Mouse (Mus musculus): ENCODE data around the gene 4931406P16Rik.
A peak's percentile ranks its signal among the peaks of the same experiment; 100 is the strongest.
"Not testable (repeated sequence)": the region's sequence is repeated elsewhere in the genome, so short reads cannot be mapped to it uniquely, and the experiment has no call there.

The 4931406P16Rik gene

GRCm38 (mm10) chr7:34214644-34215043 lies 98.7 kb downstream of the 4931406P16Rik start:
- DNase-seq (ENCODE audit: extremely low read depth, low read depth) = no peak

GRCm38 (mm10) chr7:34213281-34213680 lies 100.1 kb downstream of the 4931406P16Rik start:
- DNase-seq (ENCODE audit: extremely low read depth, low read depth) = no peak

DNA sequence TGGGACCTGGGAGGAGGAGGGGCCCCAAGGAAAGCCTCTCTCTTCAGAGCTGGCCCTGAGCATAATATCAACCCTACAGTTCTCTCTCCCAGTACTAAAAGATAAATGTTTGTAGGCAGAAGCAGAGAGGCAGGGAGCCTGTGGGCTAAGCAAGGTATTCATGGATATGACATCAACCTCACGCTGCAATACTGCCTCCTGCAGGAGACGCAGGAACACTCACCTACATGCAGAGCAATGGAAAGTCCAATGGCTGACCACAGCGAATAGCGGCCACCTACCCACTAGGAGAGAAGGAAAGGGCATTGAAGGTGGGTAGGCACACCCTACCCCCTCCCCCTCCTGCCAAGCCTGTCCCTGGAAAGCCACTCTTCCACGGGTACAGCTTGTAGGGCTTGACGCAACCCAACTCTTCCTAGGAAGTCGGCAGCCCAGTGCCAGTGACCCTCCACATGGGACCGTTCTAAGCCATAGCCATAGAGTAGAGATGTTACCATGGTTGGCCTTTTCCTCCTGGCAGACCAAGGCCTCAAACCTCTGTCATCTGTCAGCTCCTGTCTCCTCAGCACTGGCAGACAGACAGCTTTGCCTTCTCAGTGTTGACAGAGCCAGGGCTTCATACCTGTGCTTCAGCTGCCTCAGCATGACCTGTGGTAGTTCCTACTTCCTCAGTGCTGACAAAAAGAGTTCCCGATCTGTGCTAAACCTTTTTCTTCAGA lies 105.2 kb downstream of the 4931406P16Rik start:
- DNase-seq (ENCODE audit: extremely low read depth, low read depth) = no peak

DNA sequence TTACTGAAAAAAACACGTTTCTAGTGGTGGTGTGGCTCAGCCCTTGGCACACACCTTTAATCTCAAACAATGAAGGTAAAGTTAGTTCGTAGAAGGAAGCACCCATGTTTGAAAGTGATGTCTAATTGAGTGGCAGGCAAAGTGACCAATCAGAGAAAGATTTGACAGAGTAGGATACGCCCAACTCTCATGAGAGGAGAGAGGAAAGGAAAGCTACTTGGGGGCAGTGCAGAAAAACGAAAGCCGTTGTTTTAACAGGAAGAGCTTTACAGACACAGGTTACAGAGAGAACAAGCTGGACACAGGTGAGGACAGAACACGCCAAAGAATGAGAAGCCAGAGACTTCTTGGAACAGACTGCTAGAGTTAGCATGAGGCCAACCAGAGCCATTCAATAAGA lies 107.0 kb downstream of the 4931406P16Rik start:
- DNase-seq (ENCODE audit: extremely low read depth, low read depth) = no peak

GRCm38 (mm10) chr7:34202147-34202546 lies 111.2 kb downstream of the 4931406P16Rik start:
- not testable (repeated sequence) for DNase-seq (ENCODE audit: extremely low read depth, low read depth)

GRCm38 (mm10) chr7:34200829-34201228 lies 112.5 kb downstream of the 4931406P16Rik start:
- no peak for DNase-seq (ENCODE audit: extremely low read depth, low read depth)

DNA sequence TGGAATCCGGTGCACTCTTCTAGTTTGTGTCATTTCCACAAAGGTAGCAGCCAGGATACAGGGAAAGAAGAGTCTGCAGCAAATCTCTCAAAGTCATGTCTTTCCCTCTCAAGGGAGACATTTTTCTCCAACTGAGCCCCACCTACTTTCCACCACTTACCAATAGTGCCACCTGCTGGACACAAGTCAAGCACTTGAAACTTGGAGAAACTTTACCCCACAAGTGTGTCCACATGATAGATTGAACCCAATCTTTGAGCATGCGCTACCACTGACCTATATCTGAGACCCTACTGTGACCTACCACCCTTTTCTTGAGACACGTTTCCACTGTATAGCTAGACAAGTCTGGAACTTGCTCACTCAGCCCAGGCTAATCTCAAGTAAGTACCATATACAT lies 115.0 kb downstream of the 4931406P16Rik start:
- peak; percentile 36 for DNase-seq (ENCODE audit: extremely low read depth, low read depth)

DNA sequence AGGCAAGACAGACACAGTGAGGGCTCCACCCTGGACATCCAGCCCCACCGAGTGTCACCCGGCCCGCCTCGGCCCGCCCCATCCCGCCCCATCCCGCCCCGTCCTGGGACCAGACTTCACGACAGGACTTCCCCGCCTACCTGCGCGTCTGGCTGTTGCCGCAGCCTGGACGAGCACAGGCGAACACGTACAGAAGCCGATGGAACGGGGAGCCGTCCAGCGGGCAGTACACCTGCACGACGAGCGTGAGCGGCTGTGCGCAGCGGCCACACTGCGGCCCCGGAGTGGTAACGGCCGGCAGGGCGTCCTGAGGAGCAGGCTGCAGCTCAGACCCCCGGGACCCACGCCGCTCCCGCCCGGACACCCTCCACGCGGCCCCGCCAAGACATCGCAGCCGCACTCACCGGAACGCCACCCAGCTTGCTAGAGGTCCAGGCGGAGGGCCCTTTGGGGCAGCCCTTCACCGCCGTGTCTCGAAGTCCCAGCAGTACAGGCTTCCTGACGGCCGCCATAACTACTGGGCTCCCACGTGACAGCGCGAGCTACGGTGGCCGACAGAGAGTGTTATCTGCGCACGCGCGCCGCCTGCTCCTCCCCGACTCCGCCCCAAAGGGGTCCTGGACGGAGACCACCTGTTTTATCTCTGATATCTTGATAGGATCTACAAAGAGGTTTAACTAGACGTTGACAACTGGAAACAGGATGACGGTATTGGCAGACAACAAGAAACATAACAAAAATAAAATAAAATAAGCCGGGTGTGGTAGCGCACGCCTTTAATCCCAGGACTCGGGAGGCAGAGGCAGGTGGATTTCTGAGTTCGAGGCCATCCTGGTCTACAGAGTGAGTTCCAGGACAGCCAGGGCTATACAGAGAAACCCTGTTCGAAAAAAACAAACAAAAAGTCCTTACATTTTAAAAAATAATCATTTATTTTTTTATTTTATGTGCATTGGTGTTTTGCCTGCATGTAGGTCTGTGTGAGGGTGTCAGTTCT lies 116.9 kb downstream of the 4931406P16Rik start, which contains the start of gene Pdcd2l:
TSS of gene Pdcd2l (minus strand) at position 530 of the 997 bp plus-strand sequence.
- peak; percentile 65 for DNase-seq (ENCODE audit: extremely low read depth, low read depth)

DNA sequence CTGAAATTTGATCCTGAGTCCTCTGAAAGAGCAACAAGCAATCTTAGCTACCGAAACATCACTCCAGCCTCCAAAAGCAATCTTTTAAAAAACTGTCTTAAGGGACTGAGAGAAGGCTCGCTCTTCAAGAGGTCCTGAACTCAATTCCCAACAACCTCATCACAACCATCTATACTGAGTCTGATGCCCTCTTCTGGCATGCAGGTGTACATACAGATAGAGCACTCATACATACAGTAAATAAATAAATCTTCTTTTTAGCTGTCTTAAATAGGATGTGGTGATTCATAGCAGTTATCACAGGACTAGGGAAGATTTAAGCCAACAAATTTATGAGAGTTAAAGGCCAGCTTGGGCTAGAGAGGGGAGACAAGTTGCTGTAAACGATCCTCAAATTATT lies 117.7 kb downstream of the 4931406P16Rik start:
- peak; percentile 36 for DNase-seq (ENCODE audit: extremely low read depth, low read depth)

- no peak for DNase-seq (ENCODE audit: extremely low read depth, low read depth)
Observed at GRCm38 (mm10) chr7:34192825-34193224, 120.5 kb downstream of the 4931406P16Rik start.

DNA sequence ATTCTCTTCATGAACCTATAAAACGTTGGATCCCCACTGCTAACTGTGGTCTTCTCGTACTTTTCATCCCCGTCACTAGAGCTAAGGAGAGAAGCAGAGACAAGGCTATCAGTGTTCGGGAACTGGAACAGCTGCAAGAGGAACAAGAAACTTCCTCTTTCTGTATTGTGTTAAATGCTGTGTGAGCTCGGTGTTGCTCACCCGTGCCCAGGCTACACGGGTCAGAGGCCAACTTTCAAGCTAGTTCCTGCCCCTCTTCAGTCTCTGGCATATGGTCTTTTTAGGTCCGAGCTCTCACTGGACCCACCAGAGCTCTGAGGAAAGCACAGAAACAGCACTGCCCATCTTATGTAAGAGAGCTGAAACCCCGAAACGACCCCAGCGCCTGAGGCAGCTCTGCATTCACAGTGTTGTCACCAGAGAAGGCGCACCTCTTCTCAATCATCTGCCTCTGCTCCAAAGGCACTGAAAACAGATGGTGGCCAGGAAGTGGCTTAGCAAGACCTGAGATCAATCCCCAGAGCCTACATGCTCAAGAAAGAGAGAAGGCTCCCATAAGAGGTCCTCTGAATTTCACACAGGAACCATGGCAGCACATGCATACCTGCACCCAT lies 123.9 kb downstream of the 4931406P16Rik start:
- peak; percentile 59 for DNase-seq (ENCODE audit: extremely low read depth, low read depth)
